Mouse (Mus musculus) heart, postnatal 4 days (tissue): ENCODE measurements around the gene Zfp992. TPM values are rescaled to one million over a fixed set of nuclear protein-coding genes. Genes with fewer than 3 reads are reported as not detected.
"Not testable (repeated sequence)": the region's sequence is repeated elsewhere in the genome, so short reads cannot be mapped to it uniquely, and the experiment has no call there.

Source experiments
- DNase-seq: peaks from one replicate; pipeline ENCODE4 v3.0.0; 2021
- total RNA-seq, 2 experiments: library from RNA; stranded (reverse); gene quantifications; 2 replicates each; pipeline ENCODE4 v1.2.3; 2021

Gene Zfp992
- total RNA-seq, 2 experiments from 2014 or later, result 4.5 to 5.4 TPM

GRCm38 (mm10) chr4:146474716-146475676 lies 26.2 kb downstream of the Zfp992 start:
- DNase-seq, result not testable (repeated sequence)

- not testable (repeated sequence) for DNase-seq
These were observed 27.4 kb downstream of the Zfp992 start for GRCm38 (mm10) chr4:146476260-146476659.

GRCm38 (mm10) chr4:146476959-146477358 lies 28.1 kb downstream of the Zfp992 start:
- DNase-seq, result not testable (repeated sequence)

GRCm38 (mm10) chr4:146480376-146481096 lies 31.7 kb downstream of the Zfp992 start:
- not testable (repeated sequence) for DNase-seq

GRCm38 (mm10) chr4:146482546-146482945 lies 33.7 kb downstream of the Zfp992 start:
- DNase-seq, result not testable (repeated sequence)

- not testable (repeated sequence) for DNase-seq
These were observed 34.9 kb downstream of the Zfp992 start for GRCm38 (mm10) chr4:146483571-146484280.

GRCm38 (mm10) chr4:146484676-146485075 lies 35.9 kb downstream of the Zfp992 start:
- not testable (repeated sequence) for DNase-seq

GRCm38 (mm10) chr4:146485183-146485939 lies 36.5 kb downstream of the Zfp992 start:
- DNase-seq, result not testable (repeated sequence)

- not testable (repeated sequence) for DNase-seq
These were observed 37.9 kb downstream of the Zfp992 start for GRCm38 (mm10) chr4:146486753-146487152.

- not testable (repeated sequence) for DNase-seq
These were observed 40.4 kb downstream of the Zfp992 start for GRCm38 (mm10) chr4:146489196-146489595.

GRCm38 (mm10) chr4:146491993-146492392 lies 43.2 kb downstream of the Zfp992 start:
- DNase-seq, result not testable (repeated sequence)

- DNase-seq, result no peak
These were observed 43.6 kb downstream of the Zfp992 start for GRCm38 (mm10) chr4:146492439-146492838.

GRCm38 (mm10) chr4:146492851-146493250 lies 44.0 kb downstream of the Zfp992 start:
- DNase-seq, result no peak

GRCm38 (mm10) chr4:146493319-146493907 lies 44.6 kb downstream of the Zfp992 start:
- not testable (repeated sequence) for DNase-seq

GRCm38 (mm10) chr4:146494980-146495379 lies 46.2 kb downstream of the Zfp992 start:
- no peak for DNase-seq

- not testable (repeated sequence) for DNase-seq
These were observed 49.0 kb downstream of the Zfp992 start for GRCm38 (mm10) chr4:146497695-146498275.

GRCm38 (mm10) chr4:146501727-146502126 lies 52.9 kb downstream of the Zfp992 start, which contains the start of gene Zfp981:
Zfp981 (plus strand) TSS chr4:146502027.
- not testable (repeated sequence) for DNase-seq

- DNase-seq, result not testable (repeated sequence)
These were observed 60.2 kb downstream of the Zfp992 start for GRCm38 (mm10) chr4:146509029-146509428.

GRCm38 (mm10) chr4:146511871-146512270 lies 63.0 kb downstream of the Zfp992 start:
- DNase-seq, result not testable (repeated sequence)

- DNase-seq, result no peak
These were observed 67.7 kb downstream of the Zfp992 start for GRCm38 (mm10) chr4:146516474-146516873.

- not testable (repeated sequence) for DNase-seq
These were observed 68.3 kb downstream of the Zfp992 start for GRCm38 (mm10) chr4:146517150-146517549.
